Mouse (Mus musculus): ENCODE data around the gene Olfr1086. TPM values are rescaled to one million over a fixed set of nuclear protein-coding genes. Genes with fewer than 3 reads are reported as not detected.
"Not testable (repeated sequence)": the region's sequence is repeated elsewhere in the genome, so short reads cannot be mapped to it uniquely, and the experiment has no call there.

The Olfr1086 gene
- total RNA-seq (2014; fragmentation: Nextera tagmentation) (not detected in 2 replicates), total RNA-seq (2017) (not detected in 2 replicates), polyA plus RNA-seq (2012) (not detected in 2 replicates)

- ATAC-seq (ENCODE audit: extremely low read depth, insufficient number of reproducible peaks, low FRiP score, poor library complexity, severe bottlenecking) (no peak), DNase-seq (ENCODE audit: low spot score) (no peak)
- no peak for TF ChIP-seq TAL1 (conservative IDR thresholded peaks at IDR 0.05; ENCODE audit: low read depth, low read length)
- no peak for TF ChIP-seq GATA2 (IDR thresholded peaks at IDR 0.05; ENCODE audit: borderline replicate concordance, low read depth, low read length)
- no peak for TF ChIP-seq POLR2AphosphoS5 (IDR thresholded peaks at IDR 0.05; ENCODE audit: insufficient replicate concordance, low read depth, low read length)
- no peak for TF ChIP-seq CTCF (IDR thresholded peaks at IDR 0.05; ENCODE audit: low read depth, low read length)
- no peak for TF ChIP-seq GATA1 (IDR thresholded peaks at IDR 0.05; ENCODE audit: borderline replicate concordance, low read length)
- Histone ChIP-seq H3K27me3 (ENCODE audit: insufficient read depth, low read length) (no peaks in the 10 kb centered on the region), H3K9me3 (replicated peaks) (no peaks in the 10 kb centered on the region), H3K4me3 (ENCODE audit: low read depth, low read length) (no peak within 1 kb of the TSS), H3K4me1 (ENCODE audit: insufficient read depth, low read depth, low read length) (no peaks in the 10 kb centered on the region), H3K36me3 (replicated peaks) (no peaks in the 10 kb centered on the region)
Observed at GRCm38 (mm10) chr2:86679992-86680391, at the start of gene Olfr1086. Olfr1086 (minus strand) TSS chr2:86680092.

GRCm38 (mm10) chr2:86698295-86698694, 18.4 kb upstream of the Olfr1086 start, which contains the start of gene Olfr1087:
Olfr1087 (minus strand) TSS chr2:86698395.
- Histone ChIP-seq H3K4me1 (ENCODE audit: insufficient read depth, low read depth, low read length) (no peaks in the 10 kb centered on the region), H3K4me3 (ENCODE audit: low read depth, low read length) (no peak within 1 kb of the TSS), H3K36me3 (replicated peaks) (no peaks in the 10 kb centered on the region), H3K27me3 (ENCODE audit: insufficient read depth, low read length) (no peaks in the 10 kb centered on the region), H3K9me3 (replicated peaks) (no peaks in the 10 kb centered on the region; the same call in 1 of the 2 replicates)
- ATAC-seq (ENCODE audit: extremely low read depth, insufficient number of reproducible peaks, low FRiP score, poor library complexity, severe bottlenecking): no peak
- TF ChIP-seq POLR2AphosphoS5 (IDR thresholded peaks at IDR 0.05; ENCODE audit: insufficient replicate concordance, low read depth, low read length): no peak
- no peak for TF ChIP-seq GATA2 (IDR thresholded peaks at IDR 0.05; ENCODE audit: borderline replicate concordance, low read depth, low read length)
- TF ChIP-seq TAL1 (conservative IDR thresholded peaks at IDR 0.05; ENCODE audit: low read depth, low read length): no peak
- TF ChIP-seq CTCF (IDR thresholded peaks at IDR 0.05; ENCODE audit: low read depth, low read length): no peak
- TF ChIP-seq GATA1 (IDR thresholded peaks at IDR 0.05; ENCODE audit: borderline replicate concordance, low read length): no peak
- DNase-seq (ENCODE audit: low spot score): no peak

- no peaks in the 10 kb centered on the region for H3K9me3 ChIP-seq (replicated peaks)
- no peaks in the 10 kb centered on the region for H3K27me3 ChIP-seq (ENCODE audit: insufficient read depth, low read length)
- no peaks in the 10 kb centered on the region for H3K36me3 ChIP-seq (replicated peaks)
- no peak within 1 kb of the TSS for H3K4me3 ChIP-seq (ENCODE audit: low read depth, low read length)
- TF ChIP-seq POLR2AphosphoS5 (IDR thresholded peaks at IDR 0.05; ENCODE audit: insufficient replicate concordance, low read depth, low read length): no peak
- TF ChIP-seq GATA2 (IDR thresholded peaks at IDR 0.05; ENCODE audit: borderline replicate concordance, low read depth, low read length): no peak
- TF ChIP-seq TAL1 (conservative IDR thresholded peaks at IDR 0.05; ENCODE audit: low read depth, low read length): no peak
- no peak for TF ChIP-seq GATA1 (IDR thresholded peaks at IDR 0.05; ENCODE audit: borderline replicate concordance, low read length)
- TF ChIP-seq CTCF (IDR thresholded peaks at IDR 0.05; ENCODE audit: low read depth, low read length): no peak
- no peak for DNase-seq (ENCODE audit: low spot score)
- no peaks in the 10 kb centered on the region for H3K4me1 ChIP-seq (ENCODE audit: insufficient read depth, low read depth, low read length)
- ATAC-seq (ENCODE audit: extremely low read depth, insufficient number of reproducible peaks, low FRiP score, poor library complexity, severe bottlenecking): no peak
Observed at GRCm38 (mm10) chr2:86661919-86662318, 18.0 kb downstream of the Olfr1086 start, which contains the start of gene Olfr1085. Olfr1085 (minus strand) TSS chr2:86662019.

- DNase-seq (ENCODE audit: low spot score); ATAC-seq (ENCODE audit: extremely low read depth, insufficient number of reproducible peaks, low FRiP score, poor library complexity, severe bottlenecking): not testable (repeated sequence)
Observed at GRCm38 (mm10) chr2:86639625-86640024, 40.3 kb downstream of the Olfr1086 start, which contains the start of gene Olfr1084. Olfr1084 (minus strand) TSS chr2:86639725.

More at GRCm38 (mm10) chr2:86639625-86640024, 40.3 kb downstream of the Olfr1086 start, which contains the start of gene Olfr1084:
- not testable (repeated sequence) for H3K9me3 ChIP-seq (replicated peaks); H3K27me3 ChIP-seq (ENCODE audit: insufficient read depth, low read length); H3K4me1 ChIP-seq (ENCODE audit: insufficient read depth, low read depth, low read length); H3K36me3 ChIP-seq (replicated peaks); H3K4me3 ChIP-seq (ENCODE audit: low read depth, low read length)

Other genes starting within 250 kb of the Olfr1086 start
- not detected in 2 replicates for gene Olfr1065, start 229.5 kb downstream of the Olfr1086 start, total RNA-seq (2014; fragmentation: Nextera tagmentation)
- 0.11 TPM in 1 of 2 replicates, not detected in the other for gene Olfr1065, start 229.5 kb downstream of the Olfr1086 start, total RNA-seq (2017)
- not detected in 2 replicates for gene Olfr1065, start 229.5 kb downstream of the Olfr1086 start, polyA plus RNA-seq (2012)
- gene Olfr1066, start 223.8 kb downstream of the Olfr1086 start, total RNA-seq (2014; fragmentation: Nextera tagmentation): not detected in 2 replicates
- 0.49 TPM in 1 of 2 replicates, not detected in the other for gene Olfr1066, start 223.8 kb downstream of the Olfr1086 start, total RNA-seq (2017)
- not detected in 2 replicates for gene Olfr1066, start 223.8 kb downstream of the Olfr1086 start, polyA plus RNA-seq (2012)
- not detected in 2 replicates for gene Olfr228, start 192.7 kb downstream of the Olfr1086 start, total RNA-seq (2014; fragmentation: Nextera tagmentation)
- gene Olfr228, start 192.7 kb downstream of the Olfr1086 start, total RNA-seq (2017): not detected in 2 replicates
- not detected in 2 replicates for gene Olfr228, start 192.7 kb downstream of the Olfr1086 start, polyA plus RNA-seq (2012)
- not detected in 2 replicates for gene Olfr1076, start 171.6 kb downstream of the Olfr1086 start, total RNA-seq (2014; fragmentation: Nextera tagmentation)
- not detected in 2 replicates for gene Olfr1076, start 171.6 kb downstream of the Olfr1086 start, total RNA-seq (2017)
- gene Olfr1076, start 171.6 kb downstream of the Olfr1086 start, polyA plus RNA-seq (2012): not detected in 2 replicates
- gene Olfr1079, start 137.6 kb downstream of the Olfr1086 start, total RNA-seq (2014; fragmentation: Nextera tagmentation): not detected in 2 replicates
- gene Olfr1079, start 137.6 kb downstream of the Olfr1086 start, total RNA-seq (2017): not detected in 2 replicates
- gene Olfr1079, start 137.6 kb downstream of the Olfr1086 start, polyA plus RNA-seq (2012): not detected in 2 replicates
- not detected in 2 replicates for gene Olfr1080, start 121.9 kb downstream of the Olfr1086 start, total RNA-seq (2014; fragmentation: Nextera tagmentation)
- not detected in 2 replicates for gene Olfr1080, start 121.9 kb downstream of the Olfr1086 start, total RNA-seq (2017)
- not detected in 2 replicates for gene Olfr1080, start 121.9 kb downstream of the Olfr1086 start, polyA plus RNA-seq (2012)
- not detected in 2 replicates for gene Olfr1082, start 81.1 kb downstream of the Olfr1086 start, total RNA-seq (2014; fragmentation: Nextera tagmentation)
- gene Olfr1082, start 81.1 kb downstream of the Olfr1086 start, total RNA-seq (2017): 0.11 TPM in 1 of 2 replicates, not detected in the other
- gene Olfr1082, start 81.1 kb downstream of the Olfr1086 start, polyA plus RNA-seq (2012): not detected in 2 replicates
- not detected in 2 replicates for gene Olfr1084, start 40.4 kb downstream of the Olfr1086 start, total RNA-seq (2014; fragmentation: Nextera tagmentation)
- gene Olfr1084, start 40.4 kb downstream of the Olfr1086 start, total RNA-seq (2017): 0.35 TPM in 1 of 2 replicates, not detected in the other
- gene Olfr1084, start 40.4 kb downstream of the Olfr1086 start, polyA plus RNA-seq (2012): not detected in 2 replicates
- gene Olfr1085, start 18.1 kb downstream of the Olfr1086 start, total RNA-seq (2014; fragmentation: Nextera tagmentation): not detected in 2 replicates
- gene Olfr1085, start 18.1 kb downstream of the Olfr1086 start, total RNA-seq (2017): 0.11 and 0.17 TPM in 2 replicates
- not detected in 2 replicates for gene Olfr1085, start 18.1 kb downstream of the Olfr1086 start, polyA plus RNA-seq (2012)
- gene Olfr1087, start 18.3 kb upstream of the Olfr1086 start, total RNA-seq (2014; fragmentation: Nextera tagmentation): not detected in 2 replicates
- 0.16 TPM in 1 of 2 replicates, not detected in the other for gene Olfr1087, start 18.3 kb upstream of the Olfr1086 start, total RNA-seq (2017)
- not detected in 2 replicates for gene Olfr1087, start 18.3 kb upstream of the Olfr1086 start, polyA plus RNA-seq (2012)
- not detected in 2 replicates for gene Olfr1089, start 53.6 kb upstream of the Olfr1086 start, total RNA-seq (2014; fragmentation: Nextera tagmentation)
- gene Olfr1089, start 53.6 kb upstream of the Olfr1086 start, total RNA-seq (2017): not detected in 2 replicates
- not detected in 2 replicates for gene Olfr1089, start 53.6 kb upstream of the Olfr1086 start, polyA plus RNA-seq (2012)
- gene Olfr1090, start 78.9 kb upstream of the Olfr1086 start, total RNA-seq (2014; fragmentation: Nextera tagmentation): not detected in 2 replicates
- gene Olfr1090, start 78.9 kb upstream of the Olfr1086 start, total RNA-seq (2017): 0.16 TPM in 1 of 2 replicates, not detected in the other
- gene Olfr1090, start 78.9 kb upstream of the Olfr1086 start, polyA plus RNA-seq (2012): not detected in 2 replicates
- gene Olfr1093, start 102.4 kb upstream of the Olfr1086 start, total RNA-seq (2014; fragmentation: Nextera tagmentation): not detected in 2 replicates
- 0.33 TPM in 1 of 2 replicates, not detected in the other for gene Olfr1093, start 102.4 kb upstream of the Olfr1086 start, total RNA-seq (2017)
- not detected in 2 replicates for gene Olfr1093, start 102.4 kb upstream of the Olfr1086 start, polyA plus RNA-seq (2012)
- not detected in 2 replicates for gene Olfr141, start 129.9 kb upstream of the Olfr1086 start, total RNA-seq (2014; fragmentation: Nextera tagmentation)
- 0.17 TPM in 1 of 2 replicates, not detected in the other for gene Olfr141, start 129.9 kb upstream of the Olfr1086 start, total RNA-seq (2017)
- gene Olfr141, start 129.9 kb upstream of the Olfr1086 start, polyA plus RNA-seq (2012): not detected in 2 replicates
- not detected in 2 replicates for gene Olfr1094, start 144.6 kb upstream of the Olfr1086 start, total RNA-seq (2014; fragmentation: Nextera tagmentation)
- gene Olfr1094, start 144.6 kb upstream of the Olfr1086 start, total RNA-seq (2017): not detected in 2 replicates
- not detected in 2 replicates for gene Olfr1094, start 144.6 kb upstream of the Olfr1086 start, polyA plus RNA-seq (2012)
- not detected in 2 replicates for gene Olfr1095, start 171.6 kb upstream of the Olfr1086 start, total RNA-seq (2014; fragmentation: Nextera tagmentation)
- 0.17 and 0.33 TPM in 2 replicates for gene Olfr1095, start 171.6 kb upstream of the Olfr1086 start, total RNA-seq (2017)
- not detected in 2 replicates for gene Olfr1095, start 171.6 kb upstream of the Olfr1086 start, polyA plus RNA-seq (2012)
- gene Gm13723, start 194.7 kb upstream of the Olfr1086 start, total RNA-seq (2014; fragmentation: Nextera tagmentation): not detected in 2 replicates
- gene Gm13723, start 194.7 kb upstream of the Olfr1086 start, total RNA-seq (2017): under 0.01 TPM in 1 of 2 replicates, not detected in the other
- gene Gm13723, start 194.7 kb upstream of the Olfr1086 start, polyA plus RNA-seq (2012): not detected in 2 replicates
- not detected in 2 replicates for gene Olfr1097, start 212.1 kb upstream of the Olfr1086 start, total RNA-seq (2014; fragmentation: Nextera tagmentation)
- gene Olfr1097, start 212.1 kb upstream of the Olfr1086 start, total RNA-seq (2017): 0.05 and 0.06 TPM in 2 replicates
- gene Olfr1097, start 212.1 kb upstream of the Olfr1086 start, polyA plus RNA-seq (2012): not detected in 2 replicates
- not detected in 2 replicates for gene Olfr1098, start 244.5 kb upstream of the Olfr1086 start, total RNA-seq (2014; fragmentation: Nextera tagmentation)
- gene Olfr1098, start 244.5 kb upstream of the Olfr1086 start, total RNA-seq (2017): 0.05 TPM in 1 of 2 replicates, not detected in the other
- gene Olfr1098, start 244.5 kb upstream of the Olfr1086 start, polyA plus RNA-seq (2012): not detected in 2 replicates

Measured in G1E (cell line).